Mouse (Mus musculus) layer of hippocampus, adult 2 months (tissue): ENCODE results near the gene 4921509C19Rik. TPM values are rescaled to one million over a fixed set of nuclear protein-coding genes. Genes with fewer than 3 reads are reported as not detected.
"Not testable (repeated sequence)": the region's sequence is repeated elsewhere in the genome, so short reads cannot be mapped to it uniquely, and the experiment has no call there.

Source experiments
- DNase-seq, 2 experiments: peaks; one replicate each; pipeline ENCODE4 v3.0.0; 2022; ENCODE audit warnings: low spot score in 2 of 2
- H3K27ac ChIP-seq: fragments of 200-600 bp; 2 replicates; pipeline ENCODE4 v1.8.1; 2022
- H3K4me3 ChIP-seq: fragments of 200-600 bp; 2 replicates; pipeline ENCODE4 v1.8.1; 2022; ENCODE audit warnings: mild to moderate bottlenecking
- CTCF ChIP-seq: fragments of 200-600 bp; conservative IDR thresholded peaks from 2 replicates; pipeline ENCODE4 v1.8.1; 2022; ENCODE audit warnings: antibody characterized with exemption, mild to moderate bottlenecking, moderate library complexity
- long read RNA-seq, 2 experiments: library from polyadenylated mRNA; stranded (forward); transcript quantifications; one replicate each; pipeline ENCODE4 v2.0.0; 2021; ENCODE audit warnings: borderline mapping rate in 2 of 2
- total RNA-seq, 2 experiments: library from RNA; stranded (reverse); gene quantifications; 2 replicates each; pipeline ENCODE4 v1.2.3; 2021

Gene 4921509C19Rik
- not detected for total RNA-seq
- long read RNA-seq, experiment 1 = 0 reads
- long read RNA-seq, experiment 2 = 0 reads

GRCm38 (mm10) chr2:151476053-151476452, at the start of gene 4921509C19Rik:
TSS of gene 4921509C19Rik (minus strand) at chr2:151476153.
- not testable (repeated sequence) for H3K4me3 ChIP-seq, H3K27ac ChIP-seq, DNase-seq

DNA sequence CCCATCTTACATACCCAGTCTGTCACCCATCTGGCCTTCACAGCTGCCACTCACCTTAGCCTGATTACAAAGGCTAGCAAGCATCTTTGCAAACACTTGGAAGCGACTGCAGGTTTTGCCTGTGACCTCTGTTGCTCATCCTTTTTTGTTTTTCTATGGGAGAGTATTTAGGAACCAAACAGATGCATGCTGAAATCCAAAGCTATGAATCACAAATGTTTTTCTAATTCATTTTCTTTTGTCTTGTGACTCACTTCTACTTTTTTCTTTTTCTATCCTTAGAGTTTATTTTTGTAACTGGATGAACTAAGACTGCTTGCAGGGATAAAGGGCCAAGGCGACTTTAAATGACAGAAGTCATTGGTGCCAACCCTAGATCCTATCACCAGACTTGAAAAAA, 49.6 kb upstream of the 4921509C19Rik start:
- no peak for DNase-seq
- Histone ChIP-seq H3K27ac (no peak overlapping the region), H3K4me3 (no peak overlapping the region)
- no peak for TF ChIP-seq CTCF

GRCm38 (mm10) chr2:151524324-151525041, 48.5 kb upstream of the 4921509C19Rik start:
- DNase-seq = no peak
- no peak for TF ChIP-seq CTCF
- Histone ChIP-seq H3K27ac (no peak overlapping the region), H3K4me3 (no peak overlapping the region)

DNA sequence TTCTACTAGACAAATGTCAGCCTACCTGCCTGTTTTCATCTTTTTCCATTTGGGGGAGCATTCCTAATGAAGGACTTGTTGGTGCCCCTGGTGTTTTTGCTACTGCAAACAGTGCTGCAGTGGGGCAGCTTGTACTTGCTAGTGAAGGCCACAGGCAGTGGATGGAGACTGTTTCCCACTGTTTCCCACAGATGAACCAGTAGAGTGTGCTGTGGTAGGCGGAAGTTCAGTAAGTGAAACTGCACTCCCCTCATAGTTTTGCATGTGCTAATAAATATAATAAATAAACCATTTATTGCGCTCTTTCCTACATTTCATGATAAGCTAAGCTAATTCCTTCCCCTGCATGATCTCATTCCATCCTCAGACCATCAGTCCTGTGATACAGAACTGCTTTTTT, 43.0 kb upstream of the 4921509C19Rik start:
- no peak for DNase-seq
- H3K4me3 ChIP-seq = no peak overlapping the region
- TF ChIP-seq CTCF = peak; percentile 59
- H3K27ac ChIP-seq = 0 out of 2 replicates have a peak overlapping the region, but pooled peaks have one; percentile 43

- Histone ChIP-seq H3K27ac (peak overlapping the region; percentile 68), H3K4me3 (no peak overlapping the region)
- DNase-seq = peak; percentile 32 to 55
- TF ChIP-seq CTCF = peak; percentile 66
Measured at GRCm38 (mm10) chr2:151513525-151514285, 37.8 kb upstream of the 4921509C19Rik start.

- H3K27ac ChIP-seq = peak overlapping the region; percentile 21; the same call in 1 of the 2 replicates
- no peak for TF ChIP-seq CTCF
- no peak overlapping the region for H3K4me3 ChIP-seq
- DNase-seq = peak; percentile 20 to 36
Measured at GRCm38 (mm10) chr2:151512199-151512598, 36.2 kb upstream of the 4921509C19Rik start.

GRCm38 (mm10) chr2:151504226-151504625, 28.3 kb upstream of the 4921509C19Rik start:
- H3K27ac ChIP-seq = no peak overlapping the region
- no peak for DNase-seq
- H3K4me3 ChIP-seq = no peak overlapping the region
- peak; percentile 48 for TF ChIP-seq CTCF

DNA sequence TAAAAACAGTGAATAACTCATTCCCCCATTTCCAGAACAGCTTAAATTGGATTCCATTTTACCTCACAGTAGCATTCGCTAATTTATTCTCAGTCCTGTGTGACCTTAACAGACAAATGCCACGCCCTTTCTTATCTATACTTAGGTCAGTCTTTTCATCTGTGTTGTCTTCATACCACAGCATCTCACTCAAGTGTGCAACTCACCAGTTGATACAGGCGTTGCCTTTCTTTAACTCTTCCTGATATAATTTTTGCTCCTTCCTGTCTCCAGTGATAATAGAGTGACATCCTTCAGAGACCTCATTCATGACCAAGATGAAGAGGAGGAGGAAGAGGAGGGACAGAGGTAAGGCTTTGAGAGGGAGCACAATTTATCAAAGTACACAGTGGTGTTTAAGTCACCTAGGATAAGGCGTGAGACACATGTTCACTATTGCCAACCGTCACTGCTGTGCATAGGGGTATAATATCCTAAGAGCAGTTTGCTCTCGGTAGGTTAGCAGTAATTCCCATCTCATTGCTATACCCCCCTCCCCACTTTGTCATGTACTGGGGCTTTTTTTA, 24.6 kb upstream of the 4921509C19Rik start:
- H3K4me3 ChIP-seq = no peak overlapping the region
- no peak overlapping the region for H3K27ac ChIP-seq
- TF ChIP-seq CTCF = no peak
- no peak for DNase-seq

GRCm38 (mm10) chr2:151498358-151498757, 22.4 kb upstream of the 4921509C19Rik start:
- Histone ChIP-seq H3K4me3 (no peak overlapping the region), H3K27ac (no peak overlapping the region)
- DNase-seq = no peak
- no peak for TF ChIP-seq CTCF

GRCm38 (mm10) chr2:151494035-151494803, 18.3 kb upstream of the 4921509C19Rik start, which contains the start of gene Nsfl1c:
TSS of gene Nsfl1c (plus strand) at chr2:151494182.
- TF ChIP-seq CTCF = peak; percentile 90
- Histone ChIP-seq H3K27ac (peak within 1 kb of the TSS; percentile 89), H3K4me3 (peak within 1 kb of the TSS; percentile 76)
- peak; percentile 93 to 98 for DNase-seq

- TF ChIP-seq CTCF = no peak
- H3K27ac ChIP-seq = no peak overlapping the region
- DNase-seq = no peak
- no peak overlapping the region for H3K4me3 ChIP-seq
Measured at GRCm38 (mm10) chr2:151486496-151486895, 10.5 kb upstream of the 4921509C19Rik start.

- not testable (repeated sequence) for H3K27ac ChIP-seq, H3K4me3 ChIP-seq, DNase-seq
Measured at GRCm38 (mm10) chr2:151434971-151435370, 41.0 kb downstream of the 4921509C19Rik start.
